Mouse (Mus musculus): ENCODE measurements around the gene Lamc1.
"Not testable (repeated sequence)": the region's sequence is repeated elsewhere in the genome, so short reads cannot be mapped to it uniquely, and the experiment has no call there.

Gene Lamc1

GRCm38 (mm10) chr1:153332444-153333295 lies at the start of gene Lamc1:
Lamc1 (minus strand) TSS chr1:153332786.
- peak; percentile 67 to 75 for DNase-seq (ENCODE audit: low spot score in 2 of 2)

GRCm38 (mm10) chr1:153380746-153381282 lies 48.2 kb upstream of the Lamc1 start:
- DNase-seq (ENCODE audit: low spot score in 2 of 2), result peak in 1 of 2 experiments; percentile 53

- DNase-seq (ENCODE audit: low spot score in 2 of 2), result peak in 1 of 2 experiments; percentile 40
These were observed 47.2 kb upstream of the Lamc1 start for GRCm38 (mm10) chr1:153379832-153380231.

- peak in 1 of 2 experiments; percentile 43 for DNase-seq (ENCODE audit: low spot score in 2 of 2)
These were observed 46.0 kb upstream of the Lamc1 start for GRCm38 (mm10) chr1:153378587-153378986.

DNA sequence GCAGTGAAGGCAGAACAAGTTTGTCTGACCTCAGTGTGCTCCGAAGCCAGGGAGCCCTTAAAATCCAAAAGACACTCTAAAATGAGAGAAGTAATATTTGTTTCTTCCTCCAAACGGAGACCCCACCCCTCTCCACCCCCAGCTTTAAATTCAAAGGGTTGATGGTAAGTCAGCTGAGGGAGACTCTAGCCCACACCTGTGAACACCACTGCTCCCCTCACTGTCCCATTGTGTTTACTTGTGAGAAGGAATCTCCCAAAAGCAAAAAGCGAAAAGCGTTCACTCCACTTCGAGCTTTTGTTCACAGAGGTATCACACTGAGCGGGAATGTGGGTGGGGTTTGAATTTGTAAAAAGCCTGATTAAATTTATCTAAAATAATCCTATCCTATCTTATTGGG lies 43.9 kb upstream of the Lamc1 start:
- peak; percentile 4 to 41 for DNase-seq (ENCODE audit: low spot score in 2 of 2)

DNA sequence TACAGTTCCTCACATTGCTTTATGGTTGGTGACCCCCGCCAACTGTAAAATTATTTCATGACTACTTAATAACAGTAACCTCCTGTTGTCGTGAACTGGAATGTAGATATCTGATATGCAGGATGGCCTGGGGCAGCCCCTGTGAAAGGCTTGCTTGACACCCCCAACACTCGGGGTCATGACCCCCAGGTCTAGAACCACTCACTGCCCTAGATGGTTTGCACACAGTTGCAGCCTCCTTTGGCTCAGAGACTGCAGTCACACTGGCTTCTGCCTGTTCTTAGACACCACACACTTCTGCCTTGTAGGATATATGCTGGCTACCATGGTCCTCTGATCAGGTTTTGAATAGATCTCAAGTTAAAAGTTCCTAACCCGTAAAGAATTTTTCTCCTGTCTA lies 41.5 kb upstream of the Lamc1 start:
- DNase-seq (ENCODE audit: low spot score in 2 of 2), result peak in 1 of 2 experiments; percentile 55

GRCm38 (mm10) chr1:153371846-153372245 lies 39.3 kb upstream of the Lamc1 start:
- peak in 1 of 2 experiments; percentile 41 for DNase-seq (ENCODE audit: low spot score in 2 of 2)

- peak in 1 of 2 experiments; percentile 3 for DNase-seq (ENCODE audit: low spot score in 2 of 2)
These were observed 36.4 kb upstream of the Lamc1 start for GRCm38 (mm10) chr1:153369011-153369410.

GRCm38 (mm10) chr1:153367048-153367447 lies 34.5 kb upstream of the Lamc1 start:
- DNase-seq (ENCODE audit: low spot score in 2 of 2), result peak in 1 of 2 experiments; percentile 50

- DNase-seq (ENCODE audit: low spot score in 2 of 2), result no peak
These were observed 29.3 kb upstream of the Lamc1 start for GRCm38 (mm10) chr1:153361926-153362325.

DNA sequence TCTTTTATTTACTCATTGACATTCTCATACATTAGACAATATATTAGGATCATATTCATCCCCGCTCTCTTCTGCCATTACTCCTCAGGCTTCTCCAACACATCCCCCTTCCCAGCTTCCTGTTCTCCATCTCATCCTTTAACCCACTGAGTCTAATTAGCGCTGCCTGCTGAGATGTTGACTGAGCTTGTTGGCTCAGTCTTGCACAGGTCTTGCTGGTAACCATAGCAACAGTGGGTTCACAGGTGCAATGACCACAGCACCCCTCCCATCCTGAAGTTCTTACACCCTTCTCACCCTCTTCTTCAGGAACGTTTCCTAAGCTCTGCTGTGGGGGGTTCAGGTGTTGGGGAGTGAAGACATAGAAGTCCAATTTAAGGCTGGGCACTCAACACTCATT lies 28.0 kb upstream of the Lamc1 start:
- DNase-seq (ENCODE audit: low spot score in 2 of 2), result no peak

DNA sequence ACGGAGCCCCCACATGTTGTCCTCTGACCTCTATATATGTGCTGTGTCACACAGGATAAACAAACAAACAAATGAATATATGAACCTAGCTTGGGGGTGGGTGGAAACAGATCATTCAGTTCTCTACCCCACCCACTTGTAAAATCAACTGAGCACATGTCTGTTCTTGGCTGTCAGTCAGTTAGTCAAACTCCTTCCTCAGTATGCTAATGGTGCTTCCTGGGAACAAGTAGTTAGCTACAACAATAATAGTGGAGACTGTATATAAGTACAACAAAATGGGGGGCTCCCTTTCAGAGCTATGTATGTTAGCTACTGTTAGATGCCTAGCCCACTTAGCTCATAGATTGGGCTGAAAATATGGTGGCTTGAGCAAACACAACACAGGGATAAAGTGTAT lies 24.6 kb upstream of the Lamc1 start:
- no peak for DNase-seq (ENCODE audit: low spot score in 2 of 2)

- no peak for DNase-seq (ENCODE audit: low spot score in 2 of 2)
These were observed 21.9 kb upstream of the Lamc1 start for GRCm38 (mm10) chr1:153354466-153354865.

- no peak for DNase-seq (ENCODE audit: low spot score in 2 of 2)
These were observed 21.3 kb upstream of the Lamc1 start for GRCm38 (mm10) chr1:153353736-153354430.

GRCm38 (mm10) chr1:153351034-153351433 lies 18.4 kb upstream of the Lamc1 start:
- no peak for DNase-seq (ENCODE audit: low spot score in 2 of 2)

DNA sequence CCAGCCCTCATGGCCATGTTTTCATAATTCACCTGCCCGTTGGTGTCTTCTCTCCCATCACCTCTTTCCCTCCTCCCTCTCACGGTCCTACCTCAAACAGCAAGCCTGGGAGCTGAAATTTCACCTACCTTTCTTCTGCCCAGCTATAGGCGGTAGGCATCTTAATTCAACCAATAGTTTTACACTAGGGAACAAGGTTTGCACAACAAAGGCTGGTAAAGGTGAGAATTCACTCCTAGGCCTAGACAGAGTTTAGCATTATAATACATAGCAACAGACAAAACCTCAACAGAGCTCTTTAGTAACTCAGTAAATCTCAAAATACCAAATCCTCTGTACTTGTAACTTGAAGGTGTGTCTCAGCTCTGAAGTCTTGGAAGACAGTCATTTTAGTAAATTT lies 15.1 kb upstream of the Lamc1 start:
- no peak for DNase-seq (ENCODE audit: low spot score in 2 of 2)

DNA sequence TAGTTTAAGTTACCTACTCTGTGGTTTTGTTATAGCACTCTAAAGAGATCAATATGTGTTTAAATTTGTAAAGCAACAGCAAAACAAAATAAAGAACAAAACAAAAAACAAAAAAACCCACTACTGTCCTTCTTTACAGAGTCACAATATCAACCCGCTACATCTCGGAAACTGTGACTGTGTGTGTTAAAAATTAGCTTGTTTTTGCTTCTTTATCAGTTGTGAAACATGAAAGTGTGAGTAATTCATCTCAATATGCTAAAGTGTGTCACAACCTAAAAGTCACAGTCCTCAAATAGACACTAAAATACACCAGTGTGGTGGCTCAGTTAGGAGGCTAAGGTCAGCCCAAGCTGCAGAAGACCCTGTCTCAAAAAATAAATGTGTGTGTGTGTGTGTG lies 14.5 kb upstream of the Lamc1 start:
- DNase-seq (ENCODE audit: low spot score in 2 of 2), result no peak

GRCm38 (mm10) chr1:153345699-153346291 lies 13.2 kb upstream of the Lamc1 start:
- DNase-seq (ENCODE audit: low spot score in 2 of 2), result no peak

- DNase-seq (ENCODE audit: low spot score in 2 of 2), result no peak
These were observed 12.4 kb upstream of the Lamc1 start for GRCm38 (mm10) chr1:153345002-153345401.

- DNase-seq (ENCODE audit: low spot score in 2 of 2), result not testable (repeated sequence)
These were observed 2.9 kb upstream of the Lamc1 start for GRCm38 (mm10) chr1:153335451-153335850.

GRCm38 (mm10) chr1:153333296-153334121 lies 923 bp upstream of the Lamc1 start:
- DNase-seq (ENCODE audit: low spot score in 2 of 2), result no peak

Measured in spleen, postnatal 4 days (tissue).